Mouse (Mus musculus): Measurements from ENCODE around the gene 2010111I01Rik. TPM values are rescaled to one million over a fixed set of nuclear protein-coding genes. Genes with fewer than 3 reads are reported as not detected.

2010111I01Rik gene
- polyA plus RNA-seq, 1 experiment from 2014 or later, result 122 TPM

DNA sequence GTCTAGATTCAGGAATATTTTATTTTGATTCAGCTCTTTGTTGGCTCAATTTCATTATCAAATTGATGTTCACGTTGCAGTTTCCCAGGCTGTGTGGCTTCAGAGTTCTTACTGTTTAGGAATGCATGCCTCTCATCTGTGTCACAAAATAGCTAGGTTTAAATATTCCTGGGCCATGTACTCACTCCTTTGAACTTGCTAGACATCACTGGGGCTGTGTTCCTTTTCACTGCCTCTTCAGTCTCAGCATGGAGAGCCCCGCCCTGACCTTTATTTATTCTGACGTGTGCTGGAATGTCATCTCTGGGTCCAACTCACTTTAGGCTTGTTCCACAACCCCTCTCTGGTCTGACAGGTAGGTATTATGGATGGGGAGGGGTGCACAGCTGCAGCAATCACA is 228.7 kb downstream of the 2010111I01Rik start:
- WGBS, result 81% methylated on average over 3 of the region's 3 CpGs
- Histone ChIP-seq H3K36me3 (no peaks in the 10 kb centered on the region; the same call in 1 of the 2 replicates), H3K27me3 (ENCODE audit: low read depth, poor library complexity, severe bottlenecking) (no peaks in the 10 kb centered on the region), H3K27ac (no peak overlapping the region), H3K9me3 (replicated peaks) (no peaks in the 10 kb centered on the region), H3K4me3 (no peak overlapping the region), H3K4me1 (peaks cover 16% of the 10 kb centered on the region)
- DNase-seq (ENCODE audit: low spot score), result no peak

DNA sequence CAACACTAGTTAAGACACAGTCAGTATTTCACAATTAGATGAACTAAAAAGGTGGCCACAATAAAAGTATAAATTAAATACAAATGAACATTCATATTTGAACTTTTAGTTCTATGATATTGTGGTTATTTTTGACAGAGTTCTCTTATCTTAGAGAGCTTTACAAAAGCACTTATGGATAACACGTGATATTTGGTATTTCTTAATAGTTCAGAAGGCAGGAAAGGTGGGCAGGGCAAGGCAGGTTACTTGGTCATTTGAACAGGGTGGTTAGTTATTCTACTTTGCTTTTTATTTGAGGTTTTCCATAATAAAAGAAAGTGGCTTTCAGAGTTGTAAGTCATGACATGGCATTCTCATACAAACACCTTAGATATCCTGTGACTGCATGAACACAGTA is 233.3 kb downstream of the 2010111I01Rik start:
- 89% methylated on average over 1 of the region's 1 CpGs for whole genome bisulfite sequencing
- Histone ChIP-seq H3K27me3 (ENCODE audit: low read depth, poor library complexity, severe bottlenecking) (no peaks in the 10 kb centered on the region), H3K9me3 (replicated peaks) (no peaks in the 10 kb centered on the region), H3K27ac (no peak overlapping the region), H3K4me1 (peaks cover 5% of the 10 kb centered on the region), H3K36me3 (no peaks in the 10 kb centered on the region), H3K4me3 (no peak overlapping the region)
- DNase-seq (ENCODE audit: low spot score), result no peak

- 85% methylated on average over 2 of the region's 2 CpGs for WGBS
- DNase-seq (ENCODE audit: low spot score), result no peak
- no peaks in the 10 kb centered on the region for H3K27me3 ChIP-seq (ENCODE audit: low read depth, poor library complexity, severe bottlenecking)
Observed at GRCm38 (mm10) chr13:63199588-63199987, 234.9 kb downstream of the 2010111I01Rik start.

DNA sequence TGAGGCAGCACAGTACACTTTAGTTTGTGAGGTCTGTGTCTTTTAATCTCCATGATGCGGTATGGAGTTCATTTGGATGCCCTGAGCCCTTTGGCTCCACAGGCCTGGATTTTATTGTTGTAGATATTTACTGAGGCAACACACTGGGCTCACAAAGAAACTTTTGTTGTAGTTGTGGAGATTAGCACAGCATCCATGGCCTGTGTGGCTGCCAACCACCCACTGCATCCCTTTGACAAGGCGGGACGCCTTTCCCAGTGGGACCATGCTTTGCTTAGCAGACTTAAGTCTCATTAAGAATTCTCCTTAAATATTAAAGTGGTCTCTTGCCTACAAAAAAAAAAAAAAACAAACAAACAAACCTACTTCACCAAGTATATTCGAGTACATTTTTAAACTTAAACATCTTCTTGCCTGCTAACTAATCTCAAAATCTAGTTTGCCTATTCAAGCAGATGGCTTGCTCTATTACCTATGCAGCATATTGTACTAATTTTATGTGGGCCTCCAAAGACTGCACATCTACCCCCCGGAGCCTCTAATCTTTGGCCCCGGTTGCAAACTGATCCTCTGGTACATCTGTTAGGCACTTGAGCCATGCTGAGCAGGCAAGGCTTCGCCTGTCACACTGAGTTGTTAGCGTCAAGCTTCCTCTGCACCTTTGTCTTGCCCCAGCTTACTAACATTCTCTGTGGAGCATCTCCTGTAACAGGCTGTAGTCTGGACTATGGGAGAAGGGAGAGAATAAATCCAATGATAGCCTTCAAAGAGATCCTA is 239.0 kb downstream of the 2010111I01Rik start:
- H3K36me3 ChIP-seq, result no peaks in the 10 kb centered on the region
- WGBS, result 64% methylated on average over 8 of the region's 8 CpGs

More at GRCm38 (mm10) chr13:63199588-63199987, 234.9 kb downstream of the 2010111I01Rik start:
- H3K4me1 ChIP-seq, result peaks cover 20% of the 10 kb centered on the region
- H3K27ac ChIP-seq, result no peak overlapping the region
- H3K9me3 ChIP-seq (replicated peaks), result no peaks in the 10 kb centered on the region
- H3K4me3 ChIP-seq, result no peak overlapping the region
- no peaks in the 10 kb centered on the region for H3K36me3 ChIP-seq

DNA sequence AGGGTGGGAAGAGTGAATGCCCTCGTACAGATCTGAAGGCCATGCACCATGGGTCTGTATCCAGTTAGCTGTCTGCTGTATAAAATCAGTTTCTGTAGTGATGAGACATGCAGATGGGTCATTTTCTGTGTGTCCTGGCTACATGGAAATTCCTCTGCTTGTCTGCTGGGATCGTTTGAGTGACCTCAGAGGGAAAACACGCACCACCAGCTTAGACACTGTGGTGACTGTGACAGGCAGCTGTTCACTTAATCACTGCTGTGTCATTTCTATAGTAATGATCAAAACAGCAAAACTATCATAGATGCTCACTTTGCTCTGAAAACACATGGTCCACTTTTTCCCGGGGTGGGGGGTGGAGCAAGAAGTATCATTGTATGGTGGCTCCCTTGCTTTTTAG is 241.1 kb downstream of the 2010111I01Rik start:
- no peaks in the 10 kb centered on the region for H3K36me3 ChIP-seq
- H3K4me3 ChIP-seq, result no peak overlapping the region
- H3K4me1 ChIP-seq, result peaks cover 38% of the 10 kb centered on the region
- WGBS, result 86% methylated on average over 4 of the region's 4 CpGs
- no peak for DNase-seq (ENCODE audit: low spot score)
- 0 out of 2 replicates have a peak overlapping the region, but pooled peaks have one; percentile 16 for H3K27ac ChIP-seq
- H3K27me3 ChIP-seq (ENCODE audit: low read depth, poor library complexity, severe bottlenecking), result no peaks in the 10 kb centered on the region
- H3K9me3 ChIP-seq (replicated peaks), result no peaks in the 10 kb centered on the region

More for the DNA sequence above, 239.0 kb downstream of the 2010111I01Rik start:
- Histone ChIP-seq H3K4me1 (peaks cover 38% of the 10 kb centered on the region), H3K27me3 (ENCODE audit: low read depth, poor library complexity, severe bottlenecking) (no peaks in the 10 kb centered on the region), H3K27ac (peak overlapping the region; percentile 73), H3K9me3 (replicated peaks) (no peaks in the 10 kb centered on the region), H3K4me3 (no peak overlapping the region)
- peak; percentile 39 for DNase-seq (ENCODE audit: low spot score)

DNA sequence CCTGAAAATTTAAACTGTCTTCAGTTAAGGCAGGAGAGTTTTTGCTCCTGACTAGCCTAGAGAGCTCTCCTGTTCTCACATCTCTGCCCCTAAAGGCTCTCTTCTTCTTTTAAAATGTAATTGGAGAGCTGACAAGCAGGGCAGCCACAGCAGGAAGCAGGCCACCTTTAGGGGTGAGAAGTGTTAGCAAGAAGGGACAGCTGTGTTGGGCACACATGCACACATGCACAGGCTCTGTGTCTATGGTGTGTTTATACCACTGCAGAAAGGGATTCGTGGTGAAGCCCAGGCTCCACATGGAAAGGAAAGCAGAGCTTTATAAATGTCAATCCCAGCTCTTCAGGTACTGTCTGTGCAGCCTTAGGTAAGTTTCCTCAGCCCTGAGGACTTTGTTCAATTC is 241.7 kb downstream of the 2010111I01Rik start:
- H3K36me3 ChIP-seq, result no peaks in the 10 kb centered on the region
- no peaks in the 10 kb centered on the region for H3K9me3 ChIP-seq (replicated peaks)
- no peak overlapping the region for H3K27ac ChIP-seq
- no peak overlapping the region for H3K4me3 ChIP-seq
- 66% methylated on average over 1 of the region's 1 CpGs for WGBS
- no peak for DNase-seq (ENCODE audit: low spot score)
- H3K4me1 ChIP-seq, result peaks cover 42% of the 10 kb centered on the region
- no peaks in the 10 kb centered on the region for H3K27me3 ChIP-seq (ENCODE audit: low read depth, poor library complexity, severe bottlenecking)

GRCm38 (mm10) chr13:63216537-63216936 is 251.8 kb downstream of the 2010111I01Rik start:
- H3K36me3 ChIP-seq, result peaks cover 7% of the 10 kb centered on the region; the same call in 1 of the 2 replicates
- DNase-seq (ENCODE audit: low spot score), result no peak
- no peak overlapping the region for H3K27ac ChIP-seq
- no peaks in the 10 kb centered on the region for H3K27me3 ChIP-seq (ENCODE audit: low read depth, poor library complexity, severe bottlenecking)
- H3K4me1 ChIP-seq, result peaks cover 12% of the 10 kb centered on the region
- no peaks in the 10 kb centered on the region for H3K9me3 ChIP-seq (replicated peaks)
- no peak overlapping the region for H3K4me3 ChIP-seq

- 96% methylated on average over 8 of the region's 8 CpGs for WGBS
- H3K4me3 ChIP-seq, result no peak overlapping the region
- no peaks in the 10 kb centered on the region for H3K27me3 ChIP-seq (ENCODE audit: low read depth, poor library complexity, severe bottlenecking)
- H3K4me1 ChIP-seq, result no peaks in the 10 kb centered on the region; the same call in 1 of the 2 replicates
- H3K36me3 ChIP-seq, result no peaks in the 10 kb centered on the region
- no peak for DNase-seq (ENCODE audit: low spot score)
- no peaks in the 10 kb centered on the region for H3K9me3 ChIP-seq (replicated peaks)
- no peak overlapping the region for H3K27ac ChIP-seq
Observed at GRCm38 (mm10) chr13:63223026-63223770, 258.5 kb downstream of the 2010111I01Rik start.

- Histone ChIP-seq H3K4me3 (no peak overlapping the region), H3K27ac (no peak overlapping the region), H3K4me1 (no peaks in the 10 kb centered on the region; the same call in 1 of the 2 replicates), H3K9me3 (replicated peaks) (no peaks in the 10 kb centered on the region), H3K36me3 (no peaks in the 10 kb centered on the region), H3K27me3 (ENCODE audit: low read depth, poor library complexity, severe bottlenecking) (no peaks in the 10 kb centered on the region)
- DNase-seq (ENCODE audit: low spot score), result no peak
- WGBS, result 88% methylated on average over 8 of the region's 8 CpGs
Observed at GRCm38 (mm10) chr13:63225796-63226583, 261.3 kb downstream of the 2010111I01Rik start.

- H3K9me3 ChIP-seq (replicated peaks), result no peaks in the 10 kb centered on the region
- no peak for DNase-seq (ENCODE audit: low spot score)
- H3K36me3 ChIP-seq, result no peaks in the 10 kb centered on the region
- H3K27me3 ChIP-seq (ENCODE audit: low read depth, poor library complexity, severe bottlenecking), result no peaks in the 10 kb centered on the region
- H3K27ac ChIP-seq, result no peak overlapping the region
- 84% methylated on average over 3 of the region's 3 CpGs for WGBS
- H3K4me3 ChIP-seq, result no peak overlapping the region
- peaks cover 9% of the 10 kb centered on the region for H3K4me1 ChIP-seq
Observed at GRCm38 (mm10) chr13:63227785-63228184, 263.1 kb downstream of the 2010111I01Rik start.

GRCm38 (mm10) chr13:63230955-63231701 is 266.4 kb downstream of the 2010111I01Rik start:
- H3K36me3 ChIP-seq, result no peaks in the 10 kb centered on the region
- no peak for DNase-seq (ENCODE audit: low spot score)
- peak overlapping the region; percentile 42; the same call in 1 of the 2 replicates for H3K27ac ChIP-seq
- H3K4me3 ChIP-seq, result no peak overlapping the region
- no peaks in the 10 kb centered on the region for H3K9me3 ChIP-seq (replicated peaks)
- WGBS, result 87% methylated on average over 7 of the region's 7 CpGs
- no peaks in the 10 kb centered on the region for H3K27me3 ChIP-seq (ENCODE audit: low read depth, poor library complexity, severe bottlenecking)
- H3K4me1 ChIP-seq, result peaks cover 17% of the 10 kb centered on the region

- H3K4me3 ChIP-seq, result no peak overlapping the region
- peak overlapping the region; percentile 42; the same call in 1 of the 2 replicates for H3K27ac ChIP-seq
- H3K36me3 ChIP-seq, result no peaks in the 10 kb centered on the region
- no peaks in the 10 kb centered on the region for H3K27me3 ChIP-seq (ENCODE audit: low read depth, poor library complexity, severe bottlenecking)
- 61% methylated on average over 3 of the region's 3 CpGs for WGBS
- H3K4me1 ChIP-seq, result peaks cover 19% of the 10 kb centered on the region
- no peaks in the 10 kb centered on the region for H3K9me3 ChIP-seq (replicated peaks)
- no peak for DNase-seq (ENCODE audit: low spot score)
Observed at GRCm38 (mm10) chr13:63231702-63232070, 267.0 kb downstream of the 2010111I01Rik start.
